Mouse (Mus musculus): ENCODE measurements around the gene Arl15. TPM values are rescaled to one million over a fixed set of nuclear protein-coding genes. Genes with fewer than 3 reads are reported as not detected.
A peak's percentile ranks its signal among the peaks of the same experiment; 100 is the strongest.

Arl15 gene
- polyA plus RNA-seq, 1 experiment, result 5.4 TPM

DNA sequence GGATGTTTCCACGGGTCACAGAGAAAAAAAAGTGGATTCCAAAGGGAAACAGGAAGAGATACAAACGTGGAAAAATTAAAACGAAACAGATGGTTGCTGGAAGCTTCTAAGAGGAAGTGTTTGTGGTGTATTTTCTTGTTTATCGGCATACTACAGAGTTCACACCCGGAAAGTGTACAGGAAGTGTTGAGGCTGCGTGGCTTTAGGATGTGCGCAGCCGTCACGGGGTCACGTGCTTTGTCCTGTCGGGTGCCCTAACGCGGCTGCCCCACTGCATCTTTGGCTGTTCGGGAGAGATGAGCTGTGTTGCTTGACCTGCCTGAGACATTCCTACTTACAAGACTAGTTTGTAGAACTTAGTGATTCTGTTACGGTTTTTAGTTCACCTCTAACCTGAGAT, 76.1 kb downstream of the Arl15 start:
- peak overlapping the region; percentile 61 for H3K4me3 ChIP-seq (replicated peaks; ENCODE audit: control insufficient read depth, low read depth, low read length)
- 3% methylated on average over 15 of the region's 15 CpGs for WGBS
- peak; percentile 27; the same call in 1 of the 2 replicates for TF ChIP-seq POLR2A (IDR thresholded peaks at IDR 0.05; ENCODE audit: borderline replicate concordance, control insufficient read depth, low read depth, low read length)
- TF ChIP-seq CTCF (IDR thresholded peaks at IDR 0.05; ENCODE audit: control insufficient read depth, insufficient read depth, low read length), result no peak
- H3K27ac ChIP-seq (ENCODE audit: control insufficient read depth, insufficient read depth, low read depth, low read length, poor library complexity), result 0 out of 2 replicates have a peak overlapping the region, but pooled peaks have one; percentile 25
- peaks cover 2% of the 10 kb centered on the region for H3K4me1 ChIP-seq (ENCODE audit: control insufficient read depth, insufficient read depth, low read length)

DNA sequence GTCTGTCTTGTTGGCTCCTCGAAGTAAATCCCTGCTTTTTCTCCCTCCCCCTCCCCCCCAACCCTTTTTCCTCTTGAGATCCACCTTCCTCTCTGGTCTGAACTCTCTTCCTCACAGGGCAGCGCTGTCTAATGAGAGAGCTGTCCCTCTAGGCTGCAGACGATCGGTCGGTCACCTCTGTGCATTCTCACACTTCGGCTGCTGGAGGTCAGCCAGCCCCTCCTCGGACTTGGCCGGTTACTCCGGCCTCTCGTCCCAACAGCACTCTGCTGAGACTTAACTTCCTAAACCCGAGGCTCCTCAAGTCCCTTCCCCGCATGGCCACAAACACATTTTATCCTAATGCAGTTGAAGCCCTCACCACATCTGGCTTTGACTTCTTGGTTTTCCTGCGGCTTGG, 77.5 kb downstream of the Arl15 start:
- peaks cover 2% of the 10 kb centered on the region for H3K4me1 ChIP-seq (ENCODE audit: control insufficient read depth, insufficient read depth, low read length)
- no peak overlapping the region for H3K4me3 ChIP-seq (replicated peaks; ENCODE audit: control insufficient read depth, low read depth, low read length)
- TF ChIP-seq POLR2A (IDR thresholded peaks at IDR 0.05; ENCODE audit: borderline replicate concordance, control insufficient read depth, low read depth, low read length) (no peak), CTCF (IDR thresholded peaks at IDR 0.05; ENCODE audit: control insufficient read depth, insufficient read depth, low read length) (no peak)
- no peak overlapping the region for H3K27ac ChIP-seq (ENCODE audit: control insufficient read depth, insufficient read depth, low read depth, low read length, poor library complexity)
- WGBS, result 91% methylated on average over 13 of the region's 13 CpGs

GRCm38 (mm10) chr13:113875724-113876123, 81.4 kb downstream of the Arl15 start:
- peaks cover 2% of the 10 kb centered on the region for H3K4me1 ChIP-seq (ENCODE audit: control insufficient read depth, insufficient read depth, low read length)
- no peak overlapping the region for H3K27ac ChIP-seq (ENCODE audit: control insufficient read depth, insufficient read depth, low read depth, low read length, poor library complexity)
- WGBS, result 26% methylated on average over 4 of the region's 4 CpGs
- H3K4me3 ChIP-seq (replicated peaks; ENCODE audit: control insufficient read depth, low read depth, low read length), result no peak overlapping the region
- TF ChIP-seq POLR2A (IDR thresholded peaks at IDR 0.05; ENCODE audit: borderline replicate concordance, control insufficient read depth, low read depth, low read length) (no peak), CTCF (IDR thresholded peaks at IDR 0.05; ENCODE audit: control insufficient read depth, insufficient read depth, low read length) (no peak)

GRCm38 (mm10) chr13:113877420-113877819, 83.1 kb downstream of the Arl15 start:
- no peak overlapping the region for H3K4me3 ChIP-seq (replicated peaks; ENCODE audit: control insufficient read depth, low read depth, low read length)
- TF ChIP-seq POLR2A (IDR thresholded peaks at IDR 0.05; ENCODE audit: borderline replicate concordance, control insufficient read depth, low read depth, low read length) (no peak), CTCF (IDR thresholded peaks at IDR 0.05; ENCODE audit: control insufficient read depth, insufficient read depth, low read length) (peak; percentile 86)
- 12% methylated on average over 5 of the region's 5 CpGs for WGBS
- no peaks in the 10 kb centered on the region; the same call in 1 of the 2 replicates for H3K4me1 ChIP-seq (ENCODE audit: control insufficient read depth, insufficient read depth, low read length)
- H3K27ac ChIP-seq (ENCODE audit: control insufficient read depth, insufficient read depth, low read depth, low read length, poor library complexity), result no peak overlapping the region

DNA sequence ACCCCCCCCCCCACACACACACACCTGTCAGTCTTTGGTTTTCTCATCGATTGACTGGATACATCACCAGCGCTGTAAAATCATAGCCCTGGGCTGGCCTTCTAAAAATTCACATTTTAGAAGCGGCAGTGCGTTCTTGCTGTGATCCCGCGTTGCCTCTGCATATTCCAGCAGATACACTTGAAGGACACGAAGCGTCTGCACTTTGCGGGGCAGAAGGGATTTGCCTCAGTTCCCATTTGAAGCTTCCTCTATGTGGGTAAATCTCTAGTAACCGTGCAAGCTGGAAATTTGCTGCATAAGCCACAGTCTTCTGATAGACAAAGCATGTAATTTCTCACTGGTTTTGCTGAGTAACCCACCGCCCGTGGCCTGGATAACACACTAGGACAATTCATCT, 84.3 kb downstream of the Arl15 start:
- Histone ChIP-seq H3K4me3 (replicated peaks; ENCODE audit: control insufficient read depth, low read depth, low read length) (no peak overlapping the region), H3K4me1 (ENCODE audit: control insufficient read depth, insufficient read depth, low read length) (no peaks in the 10 kb centered on the region), H3K27ac (ENCODE audit: control insufficient read depth, insufficient read depth, low read depth, low read length, poor library complexity) (no peak overlapping the region)
- 83% methylated on average over 12 of the region's 12 CpGs for WGBS
- TF ChIP-seq CTCF (IDR thresholded peaks at IDR 0.05; ENCODE audit: control insufficient read depth, insufficient read depth, low read length) (no peak), POLR2A (IDR thresholded peaks at IDR 0.05; ENCODE audit: borderline replicate concordance, control insufficient read depth, low read depth, low read length) (no peak)

GRCm38 (mm10) chr13:113879651-113880327, 85.5 kb downstream of the Arl15 start:
- Histone ChIP-seq H3K4me3 (replicated peaks; ENCODE audit: control insufficient read depth, low read depth, low read length) (no peak overlapping the region), H3K4me1 (ENCODE audit: control insufficient read depth, insufficient read depth, low read length) (no peaks in the 10 kb centered on the region), H3K27ac (ENCODE audit: control insufficient read depth, insufficient read depth, low read depth, low read length, poor library complexity) (no peak overlapping the region)
- TF ChIP-seq CTCF (IDR thresholded peaks at IDR 0.05; ENCODE audit: control insufficient read depth, insufficient read depth, low read length) (no peak), POLR2A (IDR thresholded peaks at IDR 0.05; ENCODE audit: borderline replicate concordance, control insufficient read depth, low read depth, low read length) (no peak)
- WGBS, result 65% methylated on average over 20 of the region's 20 CpGs

GRCm38 (mm10) chr13:113880564-113881171, 86.4 kb downstream of the Arl15 start:
- no peak overlapping the region for H3K4me3 ChIP-seq (replicated peaks; ENCODE audit: control insufficient read depth, low read depth, low read length)
- H3K27ac ChIP-seq (ENCODE audit: control insufficient read depth, insufficient read depth, low read depth, low read length, poor library complexity), result no peak overlapping the region
- no peaks in the 10 kb centered on the region for H3K4me1 ChIP-seq (ENCODE audit: control insufficient read depth, insufficient read depth, low read length)
- 80% methylated on average over 19 of the region's 19 CpGs for WGBS
- TF ChIP-seq POLR2A (IDR thresholded peaks at IDR 0.05; ENCODE audit: borderline replicate concordance, control insufficient read depth, low read depth, low read length), result no peak
- no peak for TF ChIP-seq CTCF (IDR thresholded peaks at IDR 0.05; ENCODE audit: control insufficient read depth, insufficient read depth, low read length)

DNA sequence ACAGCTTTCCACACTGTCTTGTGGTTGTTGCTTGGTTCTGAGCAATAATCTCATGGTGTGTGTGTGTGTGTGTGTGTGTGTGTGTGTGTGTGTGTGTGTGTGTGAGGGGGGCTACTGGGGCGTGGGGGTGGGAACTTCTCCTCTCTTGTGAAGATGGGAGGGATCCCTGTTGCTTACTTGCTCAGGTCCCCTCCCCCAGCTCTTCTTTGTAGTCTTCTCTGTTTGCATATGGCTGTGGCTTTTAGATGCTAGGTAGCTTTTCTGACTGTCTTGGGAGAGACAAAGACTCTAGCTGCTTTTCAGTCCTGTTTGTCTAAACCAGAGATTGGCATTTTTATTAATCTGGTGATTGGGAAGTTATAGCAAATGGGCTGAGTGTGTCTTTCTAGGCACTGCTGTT, 88.7 kb downstream of the Arl15 start:
- H3K4me1 ChIP-seq (ENCODE audit: control insufficient read depth, insufficient read depth, low read length), result no peaks in the 10 kb centered on the region
- TF ChIP-seq POLR2A (IDR thresholded peaks at IDR 0.05; ENCODE audit: borderline replicate concordance, control insufficient read depth, low read depth, low read length), result no peak
- no peak for TF ChIP-seq CTCF (IDR thresholded peaks at IDR 0.05; ENCODE audit: control insufficient read depth, insufficient read depth, low read length)
- no peak overlapping the region for H3K27ac ChIP-seq (ENCODE audit: control insufficient read depth, insufficient read depth, low read depth, low read length, poor library complexity)
- no peak overlapping the region for H3K4me3 ChIP-seq (replicated peaks; ENCODE audit: control insufficient read depth, low read depth, low read length)
- WGBS, result 40% methylated on average over 1 of the region's 1 CpGs

All from bone marrow, adult 2 months (tissue).